In genomic region chr10:98374684-98375083, GRCm38 (mm10) we compare ENCODE assay signal across 22 mouse cellular contexts.
"Had no signal": no experiment of that assay in that cellular context is flagged by ENCODE, and none has a peak within 500 bp of the region (broad histone marks: within the 10 kb centered on the region; RNA-seq: fewer than 3 reads in every experiment).

No protein-coding gene starts in this region.

- H3K27me3 ChIP-seq: heart, embryonic 12.5 days; hindbrain, embryonic 12.5 days; kidney, embryonic 15.5 days; limb, embryonic 12.5 days; liver, embryonic 13.5 days had no signal

- H3K4me2 ChIP-seq: heart, embryonic 12.5 days; hindbrain, embryonic 12.5 days; hindbrain, embryonic 14.5 days; kidney, embryonic 15.5 days; limb, embryonic 12.5 days; liver, embryonic 11.5 days; liver, embryonic 13.5 days had no signal

- H3K36me3 ChIP-seq: heart, embryonic 10.5 days; heart, embryonic 12.5 days; hindbrain, embryonic 10.5 days; hindbrain, embryonic 12.5 days; kidney, embryonic 15.5 days; limb, embryonic 10.5 days; limb, embryonic 12.5 days; liver, embryonic 13.5 days had no signal

- H3K4me3 ChIP-seq: heart, embryonic 10.5 days; heart, embryonic 12.5 days; hindbrain, embryonic 10.5 days; hindbrain, embryonic 12.5 days; kidney, embryonic 15.5 days; layer of hippocampus, adult 2 months; left cerebral cortex, adult 2 months; limb, embryonic 10.5 days; limb, embryonic 12.5 days; liver, embryonic 13.5 days had no signal

- DNase-seq: gastrocnemius, postnatal 25 days; heart, adult 18-20 months; heart, postnatal 10 days; heart, postnatal 4 days; kidney, adult 11 months; kidney, adult 2 months; kidney, adult 9 months; kidney, postnatal 14 days; kidney, postnatal 4 days; liver; liver, embryonic 13.5 days had no signal
